ENCODE assay signal across 10 mouse cellular contexts in genomic region chr9:110054080-110054421, GRCm38 (mm10).
DNase-seq lines count a peak whose midpoint lies in the region; ATAC-seq and TF ChIP-seq lines count a peak whose summit lies in the region.
"Had no signal": no experiment of that assay in that cellular context is flagged by ENCODE, and none has a peak within 500 bp of the region (broad histone marks: within the 10 kb centered on the region; RNA-seq: fewer than 3 reads in every experiment).

No protein-coding gene starts in this region.

- H3K36me3 ChIP-seq in forebrain, postnatal 0 days (ENCODE audit: insufficient read depth), result no peaks in the 10 kb centered on the region
- no peaks in the 10 kb centered on the region for H3K36me3 ChIP-seq in midbrain, embryonic 15.5 days (replicated peaks)

- peak overlapping the region; percentile 29 for H3K4me3 ChIP-seq in gastrocnemius, adult 2 months
- peak overlapping the region; percentile 51 for H3K4me3 ChIP-seq in forebrain, postnatal 0 days (ENCODE audit: low read depth, low read length)
- H3K4me3 ChIP-seq in midbrain, embryonic 15.5 days, result peak overlapping the region; percentile 42

- WGBS in forebrain, postnatal 0 days, result 13% methylated on average over 2 of the region's 2 CpGs
- WGBS in midbrain, embryonic 15.5 days, result 4% methylated on average over 2 of the region's 2 CpGs

- intact Hi-C loops in gastrocnemius, adult 2 months (cut with DNase I), result no loop called here

- H3K9me3 ChIP-seq in forebrain, postnatal 0 days (ENCODE audit: low read length), result no peaks in the 10 kb centered on the region
- no peaks in the 10 kb centered on the region for H3K9me3 ChIP-seq in midbrain, embryonic 15.5 days

- no peak for DNase-seq in gastrocnemius, adult 2 months
- no peak for DNase-seq in gastrocnemius, postnatal 10 days
- peak; percentile 28 for DNase-seq in embryo, embryonic 9.5 days (ENCODE audit: extremely low spot score)
- DNase-seq in forebrain, postnatal 0 days, result no peak
- DNase-seq in thymus, adult 18-20 months, result no peak
- no peak for DNase-seq in MN1 (ENCODE audit: low spot score)
- DNase-seq: kidney, postnatal 14 days; lung, adult 18-20 months had no signal

- H3K4me2 ChIP-seq in forebrain, postnatal 0 days (ENCODE audit: low read depth), result peak overlapping the region; percentile 76
- H3K4me2 ChIP-seq in midbrain, embryonic 15.5 days, result peak overlapping the region; percentile 55

- peak; percentile 26; the same call in 1 of the 2 replicates for ATAC-seq in forebrain, postnatal 0 days
- ATAC-seq in midbrain, embryonic 15.5 days (replicated peaks), result peak; percentile 46
- no peak for ATAC-seq in erythroblast, adult 5-6 weeks (replicated peaks; ENCODE audit: low FRiP score, poor library complexity, severe bottlenecking)

- no peaks in the 10 kb centered on the region for H3K27me3 ChIP-seq in forebrain, postnatal 0 days (ENCODE audit: insufficient read depth, low read length)
- no peaks in the 10 kb centered on the region for H3K27me3 ChIP-seq in midbrain, embryonic 15.5 days (replicated peaks)

- peak overlapping the region; percentile 29 for H3K9ac ChIP-seq in forebrain, postnatal 0 days
- H3K9ac ChIP-seq in midbrain, embryonic 15.5 days, result peak overlapping the region; percentile 46

- no peak for TF ChIP-seq CTCF in gastrocnemius, adult 2 months (IDR thresholded peaks at IDR 0.05)
- TF ChIP-seq CTCF in forebrain, postnatal 0 days (IDR thresholded peaks at IDR 0.05; ENCODE audit: low read depth), result no peak

- peak overlapping the region; percentile 89 for H3K27ac ChIP-seq in gastrocnemius, adult 2 months
- peak overlapping the region; percentile 87 for H3K27ac ChIP-seq in forebrain, postnatal 0 days (ENCODE audit: low read depth, low read length)
- H3K27ac ChIP-seq in midbrain, embryonic 15.5 days, result peak overlapping the region; percentile 91

- peaks cover 30% of the 10 kb centered on the region for H3K4me1 ChIP-seq in forebrain, postnatal 0 days (ENCODE audit: insufficient read depth)
- peaks cover 54% of the 10 kb centered on the region for H3K4me1 ChIP-seq in midbrain, embryonic 15.5 days
